Mouse (Mus musculus) liver, postnatal 0 days (tissue): ENCODE measurements around the gene Ddx25.

Source experiments
- CTCF ChIP-seq: sonication (generic); IDR thresholded peaks from 2 replicates; pipeline ENCODE4 v1.5.1; 2016; ENCODE audit warnings: antibody characterized with exemption, low read depth
- EP300 ChIP-seq: IDR thresholded peaks from 2 replicates; pipeline ENCODE4 v1.6.1; 2016; ENCODE audit warnings: antibody characterized with exemption, low read depth, mild to moderate bottlenecking

- peak; percentile 45 for TF ChIP-seq CTCF
- TF ChIP-seq EP300: no peak
Measured at GRCm38 (mm10) chr9:35592903-35593302, 34.6 kb upstream of the Ddx25 start.
